Mouse (Mus musculus) forebrain, embryonic 10.5 days (tissue): ENCODE data around the gene Ninj1. TPM values are rescaled to one million over a fixed set of nuclear protein-coding genes. Genes with fewer than 3 reads are reported as not detected.

ENCODE experiments used
- DNase-seq: peaks from one replicate; pipeline ENCODE4 v3.0.0-alpha.2; 2017; ENCODE audit warnings: low spot score; ENCODE audit errors: extremely low spot score
- H3K27ac ChIP-seq: fragments of 300-500 bp; sonication (generic); 2 replicates; pipeline ENCODE4 v1.5.1; 2016; ENCODE audit warnings: mild to moderate bottlenecking
- H3K27me3 ChIP-seq: fragments of 300-500 bp; sonication (generic); 2 replicates; pipeline ENCODE4 v1.6.1; 2016; ENCODE audit warnings: mild to moderate bottlenecking; ENCODE audit not compliant: poor library complexity, severe bottlenecking
- H3K36me3 ChIP-seq: fragments of 300-500 bp; sonication (generic); replicated peaks from 2 replicates; pipeline ENCODE4 v1.6.1; 2016; ENCODE audit warnings: mild to moderate bottlenecking, moderate library complexity
- H3K4me1 ChIP-seq: fragments of 300-500 bp; sonication (generic); 2 replicates; pipeline ENCODE4 v1.6.1; 2016
- H3K4me3 ChIP-seq: fragments of 300-500 bp; sonication (generic); 2 replicates; pipeline ENCODE4 v1.5.1; 2016; ENCODE audit warnings: mild to moderate bottlenecking, moderate library complexity
- H3K9me3 ChIP-seq: fragments of 300-500 bp; sonication (generic); 2 replicates; pipeline ENCODE4 v1.6.1; 2016; ENCODE audit warnings: mild to moderate bottlenecking, moderate library complexity
- WGBS: fragments of 180-500 bp; shearing (Covaris S2); methylation state at CpG from one replicate; pipeline ENCODE4 v1.1.7; 2016; 5-methylcytosine and 5-hydroxymethylcytosine counted together
- polyA plus RNA-seq: library from polyadenylated mRNA; unstranded; fragments of >200 nt; fragmentation: Nextera tagmentation; extraction: Ambion mirVana; gene quantifications from 2 replicates; pipeline ENCODE4 v1.2.1, GENCODE M21; 2016

Ninj1 gene
- polyA plus RNA-seq, 1 experiment from 2014 or later = 22.7 TPM

DNA sequence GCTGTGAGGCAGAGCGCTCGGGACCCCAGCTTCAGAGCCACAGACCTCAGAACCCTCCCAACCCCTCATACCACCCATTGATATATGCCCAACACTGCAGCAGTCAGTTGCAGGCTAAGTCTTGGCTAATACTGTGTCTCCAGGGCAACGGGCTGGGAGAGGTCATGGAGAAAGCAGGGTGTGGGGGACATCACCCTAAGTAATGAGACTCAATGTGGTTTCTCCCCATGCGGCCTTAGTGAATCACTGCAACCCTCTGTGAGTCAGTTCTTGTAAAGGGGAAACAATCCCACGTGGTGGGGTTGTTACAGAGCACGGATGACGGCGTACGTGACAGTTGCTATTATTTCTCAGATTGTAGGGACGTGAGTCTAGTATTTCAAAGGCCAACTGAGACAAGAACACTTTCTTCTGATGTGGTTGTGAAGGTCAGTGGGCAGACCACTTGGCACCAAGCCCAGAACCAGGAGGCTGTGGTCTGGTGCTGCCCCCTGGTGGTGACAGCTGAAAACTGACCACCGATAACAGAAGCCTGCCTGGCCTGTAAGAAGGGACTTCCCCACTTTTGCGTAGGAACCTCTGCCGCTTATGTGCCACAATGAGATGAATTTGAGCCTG, 18.2 kb downstream of the Ninj1 start:
- H3K36me3 ChIP-seq = peaks cover 2% of the 10 kb centered on the region
- no peak overlapping the region for H3K4me3 ChIP-seq
- H3K27ac ChIP-seq = no peak overlapping the region
- peak; percentile 78 for DNase-seq
- 62% methylated on average over 13 of the region's 13 CpGs for WGBS
- no peaks in the 10 kb centered on the region for H3K9me3 ChIP-seq
- no peaks in the 10 kb centered on the region for H3K27me3 ChIP-seq
- H3K4me1 ChIP-seq = peaks cover 11% of the 10 kb centered on the region

DNA sequence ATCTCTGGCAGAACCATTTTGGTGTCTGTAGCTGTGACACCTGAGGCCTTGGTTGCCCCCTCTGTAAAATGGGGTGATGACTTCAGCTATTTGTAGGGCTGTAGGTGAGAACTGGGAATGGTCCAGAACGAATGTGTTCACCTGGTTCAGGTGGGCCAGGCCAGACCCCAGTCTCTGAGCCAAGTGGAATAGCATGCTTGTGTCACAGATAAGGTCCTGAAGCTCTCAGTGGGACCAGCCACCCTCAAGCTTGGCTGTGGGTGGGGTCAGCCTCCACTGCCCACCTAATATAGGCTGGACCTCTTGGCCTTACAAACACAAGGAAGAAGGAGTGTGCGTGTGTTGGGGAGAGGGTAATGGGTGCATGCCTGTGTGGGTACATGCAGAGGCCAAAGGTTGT, 19.1 kb downstream of the Ninj1 start:
- H3K9me3 ChIP-seq = no peaks in the 10 kb centered on the region
- H3K27ac ChIP-seq = no peak overlapping the region
- no peak for DNase-seq
- H3K4me3 ChIP-seq = no peak overlapping the region
- H3K4me1 ChIP-seq = peaks cover 18% of the 10 kb centered on the region
- 97% methylated on average over 2 of the region's 2 CpGs for WGBS
- peaks cover 2% of the 10 kb centered on the region for H3K36me3 ChIP-seq
- H3K27me3 ChIP-seq = no peaks in the 10 kb centered on the region

DNA sequence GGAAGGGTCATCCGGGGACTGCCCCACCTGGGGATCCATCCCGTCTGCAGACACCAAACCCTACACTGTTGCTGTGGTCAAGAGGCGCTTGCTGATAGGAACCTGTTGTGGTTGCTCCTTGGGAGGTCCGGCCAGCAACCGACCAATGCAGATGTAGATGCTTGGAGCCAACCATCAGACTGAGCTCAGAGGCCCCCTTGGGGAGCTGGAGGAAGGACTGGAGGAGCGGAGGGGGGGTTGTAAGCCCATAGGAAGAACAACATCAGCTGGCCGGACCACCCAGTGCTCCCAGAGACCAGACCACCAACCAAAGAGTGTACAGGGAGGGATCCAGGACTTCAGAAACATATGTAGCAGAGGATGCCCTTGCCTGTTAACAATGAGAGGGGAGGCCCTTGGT, 22.0 kb downstream of the Ninj1 start:
- no peaks in the 10 kb centered on the region for H3K9me3 ChIP-seq
- peaks cover 18% of the 10 kb centered on the region for H3K27me3 ChIP-seq
- H3K4me3 ChIP-seq = no peak overlapping the region
- H3K4me1 ChIP-seq = peaks cover 44% of the 10 kb centered on the region
- WGBS = 68% methylated on average over 7 of the region's 7 CpGs
- no peak for DNase-seq
- no peak overlapping the region for H3K27ac ChIP-seq
- H3K36me3 ChIP-seq = no peaks in the 10 kb centered on the region

DNA sequence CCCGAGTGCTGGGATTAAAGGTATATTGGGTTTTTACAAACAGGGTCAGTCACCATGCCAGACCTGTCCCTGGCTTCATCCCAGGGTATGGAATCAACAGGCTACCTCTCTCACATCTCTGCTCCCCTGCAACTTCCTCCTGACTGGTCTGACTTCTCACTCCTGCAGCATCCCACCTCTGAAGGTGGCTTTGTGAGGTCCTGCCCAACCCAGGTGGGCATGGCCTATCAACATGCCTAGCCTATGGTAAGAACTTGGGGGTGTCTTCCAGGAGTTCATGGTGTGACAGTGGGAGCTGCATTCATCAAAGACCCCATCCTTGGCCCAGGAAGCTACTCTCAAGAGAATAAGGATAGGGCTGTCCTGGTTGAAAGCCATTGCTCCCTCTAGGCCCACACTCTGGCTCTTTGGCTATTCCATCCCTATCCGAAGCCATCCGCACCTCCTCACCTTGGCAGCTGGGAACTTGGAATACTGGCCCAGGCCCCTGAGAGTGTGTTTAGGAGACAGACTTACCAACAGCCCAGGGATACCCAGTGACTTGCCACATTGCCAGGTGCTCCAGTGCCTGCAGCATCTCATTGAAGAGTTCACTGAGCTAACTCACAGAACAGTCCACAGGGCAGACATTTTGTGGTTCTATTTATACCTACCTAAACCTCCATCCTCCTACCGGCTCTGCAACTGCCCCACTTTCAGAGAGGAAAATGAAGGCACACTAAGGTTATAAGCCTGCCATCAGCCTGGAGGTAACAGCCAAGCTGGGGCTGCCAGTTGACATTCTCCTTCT, 25.6 kb downstream of the Ninj1 start:
- H3K4me3 ChIP-seq = no peak overlapping the region
- H3K36me3 ChIP-seq = no peaks in the 10 kb centered on the region
- H3K9me3 ChIP-seq = no peaks in the 10 kb centered on the region
- WGBS = 80% methylated on average over 4 of the region's 4 CpGs
- peaks cover 47% of the 10 kb centered on the region for H3K27me3 ChIP-seq
- H3K4me1 ChIP-seq = peaks cover 76% of the 10 kb centered on the region
- H3K27ac ChIP-seq = no peak overlapping the region
- DNase-seq = no peak

GRCm38 (mm10) chr13:49213531-49213932, 26.2 kb downstream of the Ninj1 start:
- Histone ChIP-seq H3K27ac (no peak overlapping the region), H3K27me3 (peaks cover 49% of the 10 kb centered on the region), H3K4me1 (peaks cover 82% of the 10 kb centered on the region), H3K9me3 (no peaks in the 10 kb centered on the region), H3K36me3 (no peaks in the 10 kb centered on the region), H3K4me3 (no peak overlapping the region)
- DNase-seq = no peak
- 75% methylated on average over 4 of the region's 4 CpGs for WGBS

DNA sequence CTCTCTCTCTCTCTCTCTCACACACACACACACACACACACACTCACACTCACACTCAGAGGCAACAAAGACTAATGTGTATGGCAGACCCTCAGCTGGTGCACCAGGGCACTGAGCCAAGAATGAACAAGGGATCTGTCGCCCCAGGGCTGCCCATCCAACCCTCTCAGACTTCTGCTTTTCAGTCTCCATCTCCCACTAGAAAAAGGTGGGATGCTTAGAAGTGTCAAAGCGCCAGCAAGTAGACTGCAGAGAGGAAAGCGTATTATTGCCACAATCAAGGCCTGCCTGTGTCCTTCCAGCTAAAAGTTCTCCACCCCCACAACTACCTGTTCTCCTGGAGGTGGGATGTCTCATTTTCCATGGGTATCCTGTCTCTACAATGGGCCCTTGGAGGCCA, 27.2 kb downstream of the Ninj1 start:
- Histone ChIP-seq H3K36me3 (no peaks in the 10 kb centered on the region), H3K27me3 (peaks cover 49% of the 10 kb centered on the region), H3K4me1 (peaks cover 86% of the 10 kb centered on the region), H3K9me3 (no peaks in the 10 kb centered on the region), H3K4me3 (peak overlapping the region; percentile 82; the same call in 1 of the 2 replicates), H3K27ac (no peak overlapping the region)
- WGBS = 87% methylated on average over 3 of the region's 3 CpGs
- no peak for DNase-seq

GRCm38 (mm10) chr13:49215128-49215503, 27.8 kb downstream of the Ninj1 start:
- Histone ChIP-seq H3K27ac (peak overlapping the region; percentile 88), H3K36me3 (no peaks in the 10 kb centered on the region), H3K9me3 (no peaks in the 10 kb centered on the region), H3K4me3 (peak overlapping the region; percentile 82), H3K4me1 (peaks cover 88% of the 10 kb centered on the region), H3K27me3 (peaks cover 49% of the 10 kb centered on the region)
- WGBS = 9% methylated on average over 5 of the region's 5 CpGs
- no peak for DNase-seq

DNA sequence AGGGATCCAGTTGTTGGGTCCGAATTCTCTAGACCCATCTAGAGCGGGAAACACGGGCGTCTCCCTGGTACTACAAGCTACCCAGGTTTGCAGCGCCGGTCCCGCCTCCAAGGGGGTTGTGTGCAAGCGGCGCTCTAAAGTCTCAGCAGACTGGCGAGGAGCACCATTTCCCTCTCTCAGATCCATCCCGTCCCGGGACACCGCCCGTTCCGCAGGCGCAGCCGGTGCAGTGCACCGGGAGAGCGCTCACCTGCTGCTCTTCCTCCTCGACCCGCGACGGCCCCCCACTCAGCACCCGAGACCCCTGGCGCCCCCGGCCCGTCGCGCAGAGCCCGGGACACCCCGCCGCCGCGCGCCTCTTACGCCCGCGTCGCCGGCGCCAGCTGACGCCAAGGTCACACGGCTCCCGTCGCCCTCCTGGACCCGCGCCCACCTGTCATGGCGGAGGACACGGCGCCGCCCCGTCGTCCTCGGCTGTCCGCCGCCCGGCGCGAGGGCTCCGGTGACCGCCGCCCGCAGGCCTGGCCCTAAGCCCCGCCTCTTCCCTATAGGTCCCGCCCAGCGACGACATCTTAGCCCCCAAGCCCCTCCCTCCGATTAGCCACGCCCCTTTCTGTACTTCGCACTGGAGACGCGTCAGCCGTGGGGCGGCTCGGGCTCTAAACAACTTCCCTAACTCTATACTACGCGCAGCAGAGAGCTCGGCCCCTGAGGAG, 28.4 kb downstream of the Ninj1 start, which contains the start of gene Card19:
Gene Card19, minus strand, starts transcription at position 534 of the 716 bp plus-strand sequence.
- DNase-seq = peak; percentile 90
- no peaks in the 10 kb centered on the region for H3K36me3 ChIP-seq
- peak within 1 kb of the TSS; percentile 82 for H3K4me3 ChIP-seq
- H3K27ac ChIP-seq = peak within 1 kb of the TSS; percentile 88
- peaks cover 88% of the 10 kb centered on the region for H3K4me1 ChIP-seq
- peaks cover 49% of the 10 kb centered on the region for H3K27me3 ChIP-seq
- H3K9me3 ChIP-seq = no peaks in the 10 kb centered on the region
- under 1% methylated on average over 78 of the region's 78 CpGs for WGBS

- peaks cover 49% of the 10 kb centered on the region for H3K27me3 ChIP-seq
Observed at GRCm38 (mm10) chr13:49216220-49216552, 28.9 kb downstream of the Ninj1 start.

DNA sequence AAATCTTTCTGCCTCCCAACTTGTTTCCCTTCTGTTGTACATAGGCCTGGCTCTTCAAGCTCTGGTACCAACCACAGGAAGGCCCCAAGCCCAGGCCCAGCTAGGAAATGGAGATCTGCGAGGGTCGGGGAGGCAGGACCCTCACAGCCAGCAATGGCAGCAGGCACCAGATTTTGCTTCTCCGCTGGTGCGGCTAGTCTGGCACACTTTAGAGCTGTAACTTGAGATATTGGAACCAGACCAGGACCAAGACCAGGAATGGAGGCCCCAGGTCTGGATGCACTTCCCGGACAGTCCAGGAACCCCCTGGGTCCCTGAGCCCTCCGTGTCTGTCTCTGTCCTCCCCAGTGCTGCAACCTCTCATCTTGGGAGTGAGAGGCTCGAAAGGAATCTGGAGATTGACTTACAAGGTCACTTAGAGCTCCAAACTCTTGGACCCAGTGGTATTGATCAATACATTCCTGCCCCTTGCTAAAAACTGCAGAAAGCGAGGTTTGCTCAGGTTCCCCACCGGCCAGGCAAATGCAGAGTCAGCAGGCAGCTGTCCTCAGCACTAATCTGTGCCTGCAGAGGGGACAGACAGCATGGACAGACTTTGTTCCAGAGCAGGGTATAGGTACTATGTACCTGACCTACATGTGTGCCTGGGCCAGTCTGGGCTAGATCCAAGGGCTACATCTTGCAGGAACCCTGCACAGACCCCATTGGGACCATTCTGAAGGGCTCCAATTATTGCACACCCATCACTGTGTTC, 29.7 kb downstream of the Ninj1 start:
- peak overlapping the region; percentile 88; the same call in 1 of the 2 replicates for H3K27ac ChIP-seq
- 42% methylated on average over 9 of the region's 9 CpGs for WGBS
- peaks cover 74% of the 10 kb centered on the region for H3K4me1 ChIP-seq
- no peaks in the 10 kb centered on the region for H3K36me3 ChIP-seq
- peaks cover 53% of the 10 kb centered on the region for H3K27me3 ChIP-seq
- peak overlapping the region; percentile 82; the same call in 1 of the 2 replicates for H3K4me3 ChIP-seq
- DNase-seq = peak; percentile 26
- peaks cover 4% of the 10 kb centered on the region; the same call in 1 of the 2 replicates for H3K9me3 ChIP-seq

More at GRCm38 (mm10) chr13:49216220-49216552, 28.9 kb downstream of the Ninj1 start:
- DNase-seq = no peak
- H3K9me3 ChIP-seq = peaks cover 3% of the 10 kb centered on the region; the same call in 1 of the 2 replicates
- no peaks in the 10 kb centered on the region for H3K36me3 ChIP-seq
- peak overlapping the region; percentile 82 for H3K4me3 ChIP-seq
- H3K27ac ChIP-seq = peak overlapping the region; percentile 88
- peaks cover 82% of the 10 kb centered on the region for H3K4me1 ChIP-seq
- 2% methylated on average over 17 of the region's 17 CpGs for WGBS

DNA sequence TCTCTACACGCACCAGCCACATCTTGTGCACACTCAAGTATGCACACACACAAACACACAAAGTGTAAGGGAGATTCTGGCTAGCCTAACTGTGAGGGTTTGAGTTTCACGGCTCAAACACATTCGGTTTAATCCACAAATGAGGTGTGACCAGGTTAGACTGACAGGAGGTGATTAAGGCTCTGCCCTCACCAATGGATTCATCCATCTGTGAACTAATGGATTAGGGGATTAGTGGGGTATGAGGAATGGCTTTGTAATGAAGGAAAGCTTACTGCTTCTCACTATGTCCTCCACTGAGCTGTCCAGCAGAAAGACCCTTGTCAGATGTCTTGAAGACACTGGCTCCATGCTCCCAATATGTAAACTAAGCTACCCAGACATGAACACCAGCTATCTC, 31.4 kb downstream of the Ninj1 start:
- DNase-seq = no peak

DNA sequence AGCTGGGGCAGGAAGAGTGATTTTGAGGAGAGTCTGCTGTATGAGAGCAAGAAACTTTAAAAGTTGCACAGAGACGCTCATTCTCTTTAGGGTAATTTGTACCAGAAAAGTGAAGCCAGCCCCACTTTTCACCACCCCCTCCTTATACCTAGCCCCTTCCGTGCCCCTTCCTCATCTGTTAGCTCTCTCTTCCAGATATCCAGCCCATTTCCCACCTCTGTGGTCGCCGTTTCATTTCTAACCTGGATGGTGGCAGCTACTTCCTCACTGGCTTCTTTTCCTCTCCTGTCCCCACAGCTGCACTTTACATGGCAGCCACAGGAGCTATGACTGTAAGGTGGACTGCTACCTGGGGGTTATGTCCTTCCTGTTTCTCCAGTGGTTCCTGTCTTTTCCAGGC, 32.1 kb downstream of the Ninj1 start:
- Histone ChIP-seq H3K9me3 (peaks cover 4% of the 10 kb centered on the region; the same call in 1 of the 2 replicates), H3K36me3 (no peaks in the 10 kb centered on the region), H3K27me3 (peaks cover 45% of the 10 kb centered on the region), H3K27ac (no peak overlapping the region), H3K4me1 (peaks cover 56% of the 10 kb centered on the region), H3K4me3 (no peak overlapping the region)
- no peak for DNase-seq
- WGBS = 76% methylated on average over 4 of the region's 4 CpGs

More for the DNA sequence above, 31.4 kb downstream of the Ninj1 start:
- Histone ChIP-seq H3K4me1 (peaks cover 60% of the 10 kb centered on the region), H3K36me3 (no peaks in the 10 kb centered on the region), H3K9me3 (peaks cover 4% of the 10 kb centered on the region; the same call in 1 of the 2 replicates), H3K4me3 (no peak overlapping the region), H3K27ac (no peak overlapping the region), H3K27me3 (peaks cover 49% of the 10 kb centered on the region)
- 19% methylated on average over 3 of the region's 3 CpGs for WGBS
